Mouse (Mus musculus): Measurements from ENCODE around the gene Nfia. TPM values are rescaled to one million over a fixed set of nuclear protein-coding genes. Genes with fewer than 3 reads are reported as not detected.

The Nfia gene
- polyA plus RNA-seq, 2 experiments: 51.9 to 71.2 TPM

DNA sequence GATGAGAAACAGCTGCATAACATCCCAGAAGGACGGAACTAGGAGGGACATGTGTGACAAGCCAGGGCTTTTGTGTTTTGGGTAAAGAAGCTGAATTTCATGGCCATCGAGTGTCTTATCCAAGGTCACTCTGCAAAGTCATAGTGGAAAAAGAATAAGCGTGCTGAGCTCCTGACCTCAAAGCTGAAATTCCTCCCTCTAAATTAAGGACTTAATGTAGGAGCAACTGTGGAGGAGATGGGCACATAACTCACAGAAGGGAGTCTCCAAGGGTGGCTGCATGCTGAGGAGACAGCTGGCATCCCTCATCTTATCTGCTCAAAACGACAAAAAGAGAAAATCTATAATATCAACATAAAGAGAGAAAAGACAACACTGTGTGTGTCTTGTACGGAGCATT lies 28.6 kb upstream of the Nfia start:
- Histone ChIP-seq H3K4me1 (ENCODE audit: control insufficient read depth, insufficient read depth, low read length) (peaks cover 9% of the 10 kb centered on the region), H3K9ac (ENCODE audit: low read depth, low read length, severe bottlenecking) (no peak overlapping the region), H3K4me3 (replicated peaks; ENCODE audit: low read length) (no peak overlapping the region), H3K27ac (replicated peaks; ENCODE audit: low read depth, low read length) (no peak overlapping the region), H3K4me2 (replicated peaks; ENCODE audit: low read depth, low read length, severe bottlenecking) (no peak overlapping the region), H3K27me3 (ENCODE audit: control insufficient read depth, insufficient read depth, low read length) (no peaks in the 10 kb centered on the region), H3K9me3 (ENCODE audit: control insufficient read depth, low read length) (no peaks in the 10 kb centered on the region), H3K36me3 (ENCODE audit: control insufficient read depth, insufficient read depth, low read length) (no peaks in the 10 kb centered on the region)
- ATAC-seq (ENCODE audit: low FRiP score, low read depth) (no peak), DNase-seq (ENCODE audit: low spot score) (no peak)
- WGBS: 75% methylated on average over 5 of the region's 5 CpGs
- TF ChIP-seq POLR2A (IDR thresholded peaks at IDR 0.05; ENCODE audit: borderline replicate concordance, extremely low read depth, insufficient read depth, insufficient read length): no peak

DNA sequence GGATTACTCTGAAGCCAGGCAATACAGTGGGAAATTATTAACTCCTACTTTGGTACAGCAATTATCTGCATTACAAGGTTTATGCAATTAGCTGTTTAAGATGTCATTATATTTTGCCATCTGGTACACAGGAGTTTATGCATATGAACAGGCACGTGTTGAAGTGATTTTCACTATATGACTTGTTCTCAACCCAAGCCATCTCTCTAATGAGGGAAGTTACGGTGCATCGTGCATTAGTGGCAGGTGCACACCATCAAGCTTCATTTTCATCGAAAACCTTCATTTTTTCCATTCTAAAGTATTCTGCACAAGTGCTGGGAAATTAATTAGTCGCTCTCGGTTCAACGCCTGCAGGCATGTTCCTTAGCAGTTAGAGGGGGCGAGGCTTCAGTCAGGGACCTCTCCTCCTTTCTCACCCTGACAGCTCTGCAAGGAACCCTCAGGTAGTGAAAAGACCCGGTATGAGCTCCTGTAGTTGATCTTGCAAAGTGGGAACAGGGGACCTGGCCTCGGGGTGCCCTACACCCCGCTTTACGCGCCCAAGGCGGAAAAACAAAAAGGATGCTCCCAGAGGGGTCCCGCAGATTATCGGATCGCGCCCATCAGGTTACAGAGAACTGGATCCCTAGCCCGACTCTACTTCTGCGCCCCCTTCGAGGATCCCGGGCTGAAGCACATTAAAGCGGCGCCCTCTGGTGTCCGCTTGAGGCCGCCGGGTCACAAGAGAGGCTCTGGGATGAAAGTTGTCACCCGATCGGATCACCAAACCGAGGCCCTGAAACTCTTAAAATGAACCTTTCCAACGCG lies 27.0 kb upstream of the Nfia start:
- ATAC-seq (ENCODE audit: low FRiP score, low read depth) (peak; percentile 78), DNase-seq (ENCODE audit: low spot score) (peak; percentile 85)
- peak overlapping the region; percentile 29 for H3K9ac ChIP-seq (ENCODE audit: low read depth, low read length, severe bottlenecking)
- H3K36me3 ChIP-seq (ENCODE audit: control insufficient read depth, insufficient read depth, low read length): no peaks in the 10 kb centered on the region
- no peaks in the 10 kb centered on the region for H3K27me3 ChIP-seq (ENCODE audit: control insufficient read depth, insufficient read depth, low read length)
- WGBS: 6% methylated on average over 31 of the region's 32 CpGs
- H3K4me3 ChIP-seq (replicated peaks; ENCODE audit: low read length): peak overlapping the region; percentile 26
- no peaks in the 10 kb centered on the region for H3K9me3 ChIP-seq (ENCODE audit: control insufficient read depth, low read length)
- H3K4me2 ChIP-seq (replicated peaks; ENCODE audit: low read depth, low read length, severe bottlenecking): peak overlapping the region; percentile 49
- no peak overlapping the region for H3K27ac ChIP-seq (replicated peaks; ENCODE audit: low read depth, low read length)
- H3K4me1 ChIP-seq (ENCODE audit: control insufficient read depth, insufficient read depth, low read length): peaks cover 9% of the 10 kb centered on the region
- TF ChIP-seq POLR2A (IDR thresholded peaks at IDR 0.05; ENCODE audit: borderline replicate concordance, extremely low read depth, insufficient read depth, insufficient read length): no peak

DNA sequence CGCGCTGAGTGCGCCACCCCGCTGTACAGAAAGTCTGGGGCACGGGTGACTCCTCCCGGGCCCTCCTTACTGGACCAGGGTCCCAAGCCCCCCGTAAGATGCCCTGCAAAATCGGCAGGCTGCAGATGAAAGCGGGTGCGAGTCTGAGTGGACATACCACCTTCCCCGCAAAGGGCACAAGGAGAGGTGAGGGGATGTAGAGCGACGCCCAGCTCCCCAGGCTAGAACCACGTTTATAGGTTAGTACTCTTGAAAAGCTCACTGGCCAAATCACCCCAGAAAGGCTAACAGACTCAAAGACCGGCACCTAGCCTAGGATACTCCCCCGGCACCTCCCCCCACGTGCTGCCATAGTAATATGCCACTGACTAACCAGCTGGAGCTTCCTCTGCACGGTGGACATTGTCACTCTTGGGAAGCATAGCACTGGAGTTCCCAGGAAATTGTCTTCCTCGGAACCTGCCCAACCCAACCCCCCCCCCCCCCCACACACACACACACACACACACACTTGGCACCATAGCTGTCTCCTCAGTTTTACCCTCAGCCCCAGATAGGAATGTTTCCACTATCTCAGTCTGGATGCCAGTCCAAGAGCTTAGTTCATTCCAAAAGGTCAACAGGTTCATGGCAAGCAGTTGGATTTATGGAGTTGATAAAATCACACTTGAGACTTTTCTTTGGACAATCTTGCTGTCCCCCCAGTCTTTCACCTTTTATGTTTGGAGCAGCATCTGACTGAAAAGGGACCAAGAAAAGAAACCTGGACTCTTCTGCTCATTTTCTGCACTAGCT lies 26.2 kb upstream of the Nfia start:
- WGBS: 6% methylated on average over 18 of the region's 19 CpGs
- DNase-seq (ENCODE audit: low spot score) (no peak), ATAC-seq (ENCODE audit: low FRiP score, low read depth) (no peak)
- Histone ChIP-seq H3K27me3 (ENCODE audit: control insufficient read depth, insufficient read depth, low read length) (no peaks in the 10 kb centered on the region), H3K9ac (ENCODE audit: low read depth, low read length, severe bottlenecking) (peak overlapping the region; percentile 29), H3K4me3 (replicated peaks; ENCODE audit: low read length) (peak overlapping the region; percentile 26), H3K9me3 (ENCODE audit: control insufficient read depth, low read length) (no peaks in the 10 kb centered on the region), H3K4me1 (ENCODE audit: control insufficient read depth, insufficient read depth, low read length) (peaks cover 15% of the 10 kb centered on the region), H3K36me3 (ENCODE audit: control insufficient read depth, insufficient read depth, low read length) (no peaks in the 10 kb centered on the region), H3K27ac (replicated peaks; ENCODE audit: low read depth, low read length) (no peak overlapping the region), H3K4me2 (replicated peaks; ENCODE audit: low read depth, low read length, severe bottlenecking) (peak overlapping the region; percentile 49)
- TF ChIP-seq POLR2A (IDR thresholded peaks at IDR 0.05; ENCODE audit: borderline replicate concordance, extremely low read depth, insufficient read depth, insufficient read length): no peak

DNA sequence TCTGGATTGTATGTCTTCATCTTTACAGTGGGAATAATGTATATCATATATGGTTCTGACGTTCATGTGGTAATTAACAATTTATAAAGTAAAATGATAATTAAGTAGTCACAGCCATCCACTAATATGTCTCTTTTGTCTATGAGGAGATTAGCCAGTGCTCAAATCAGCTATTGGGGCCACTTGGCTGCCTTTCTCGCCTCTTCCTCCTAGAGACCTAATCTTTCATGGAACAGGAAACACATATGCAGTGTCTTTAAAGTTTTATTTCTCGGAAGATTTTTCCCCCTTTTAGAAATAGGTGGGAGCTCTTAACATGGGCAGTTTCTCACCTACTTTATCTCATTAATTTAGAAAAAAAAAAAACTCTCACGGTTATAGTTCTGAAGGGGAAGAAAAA lies 22.1 kb upstream of the Nfia start:
- WGBS: 50% methylated on average over 4 of the region's 4 CpGs
- peak overlapping the region; percentile 85; the same call in 1 of the 2 replicates for H3K4me2 ChIP-seq (replicated peaks; ENCODE audit: low read depth, low read length, severe bottlenecking)
- H3K9me3 ChIP-seq (ENCODE audit: control insufficient read depth, low read length): no peaks in the 10 kb centered on the region
- no peak overlapping the region for H3K4me3 ChIP-seq (replicated peaks; ENCODE audit: low read length)
- H3K9ac ChIP-seq (ENCODE audit: low read depth, low read length, severe bottlenecking): no peak overlapping the region
- H3K27me3 ChIP-seq (ENCODE audit: control insufficient read depth, insufficient read depth, low read length): no peaks in the 10 kb centered on the region; the same call in 1 of the 2 replicates
- DNase-seq (ENCODE audit: low spot score) (no peak), ATAC-seq (ENCODE audit: low FRiP score, low read depth) (no peak)
- no peak for TF ChIP-seq POLR2A (IDR thresholded peaks at IDR 0.05; ENCODE audit: borderline replicate concordance, extremely low read depth, insufficient read depth, insufficient read length)
- no peak overlapping the region for H3K27ac ChIP-seq (replicated peaks; ENCODE audit: low read depth, low read length)
- peaks cover 32% of the 10 kb centered on the region for H3K4me1 ChIP-seq (ENCODE audit: control insufficient read depth, insufficient read depth, low read length)
- H3K36me3 ChIP-seq (ENCODE audit: control insufficient read depth, insufficient read depth, low read length): no peaks in the 10 kb centered on the region

DNA sequence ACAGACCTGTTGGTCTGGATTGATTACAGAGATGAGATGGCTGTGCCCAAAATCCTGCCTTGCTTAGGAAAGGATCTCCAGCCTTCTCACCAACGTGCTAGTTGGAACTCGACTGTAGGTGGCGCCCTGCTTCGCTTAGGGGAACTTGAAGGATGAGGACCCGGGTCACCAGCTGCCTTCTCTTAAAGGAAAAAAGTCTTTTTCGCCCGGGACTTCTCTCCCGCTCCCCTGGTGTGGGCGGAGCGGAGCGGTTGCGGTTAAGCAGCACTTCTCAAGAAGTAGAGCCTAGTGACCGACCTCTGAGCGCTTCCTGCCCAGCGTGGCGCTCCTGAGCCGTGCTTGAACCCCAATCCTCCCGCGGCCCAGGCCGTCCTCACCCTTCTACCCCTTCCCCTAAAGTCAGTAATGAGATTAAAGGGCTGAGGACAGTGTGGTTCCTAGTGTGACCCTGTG lies 21.5 kb upstream of the Nfia start:
- H3K4me3 ChIP-seq (replicated peaks; ENCODE audit: low read length): peak overlapping the region; percentile 41
- WGBS: 1% methylated on average over 20 of the region's 20 CpGs
- H3K27me3 ChIP-seq (ENCODE audit: control insufficient read depth, insufficient read depth, low read length): no peaks in the 10 kb centered on the region; the same call in 1 of the 2 replicates
- peak overlapping the region; percentile 65; the same call in 1 of the 2 replicates for H3K27ac ChIP-seq (replicated peaks; ENCODE audit: low read depth, low read length)
- H3K9me3 ChIP-seq (ENCODE audit: control insufficient read depth, low read length): no peaks in the 10 kb centered on the region
- 0 out of 2 replicates have a peak, but pooled peaks have one; percentile 21 for TF ChIP-seq POLR2A (IDR thresholded peaks at IDR 0.05; ENCODE audit: borderline replicate concordance, extremely low read depth, insufficient read depth, insufficient read length)
- peak overlapping the region; percentile 85 for H3K4me2 ChIP-seq (replicated peaks; ENCODE audit: low read depth, low read length, severe bottlenecking)
- ATAC-seq (ENCODE audit: low FRiP score, low read depth) (peak; percentile 71), DNase-seq (ENCODE audit: low spot score) (peak; percentile 95)
- H3K9ac ChIP-seq (ENCODE audit: low read depth, low read length, severe bottlenecking): peak overlapping the region; percentile 64
- no peaks in the 10 kb centered on the region for H3K36me3 ChIP-seq (ENCODE audit: control insufficient read depth, insufficient read depth, low read length)
- H3K4me1 ChIP-seq (ENCODE audit: control insufficient read depth, insufficient read depth, low read length): peaks cover 32% of the 10 kb centered on the region

Measured in limb, embryonic 14.5 days (tissue).